Mouse (Mus musculus) cerebellum, adult 11 months (tissue): ENCODE measurements around the gene Lyrm1.

Source experiments
- DNase-seq: peaks from one replicate; pipeline ENCODE4 v3.0.0; 2022

Lyrm1 gene

DNA sequence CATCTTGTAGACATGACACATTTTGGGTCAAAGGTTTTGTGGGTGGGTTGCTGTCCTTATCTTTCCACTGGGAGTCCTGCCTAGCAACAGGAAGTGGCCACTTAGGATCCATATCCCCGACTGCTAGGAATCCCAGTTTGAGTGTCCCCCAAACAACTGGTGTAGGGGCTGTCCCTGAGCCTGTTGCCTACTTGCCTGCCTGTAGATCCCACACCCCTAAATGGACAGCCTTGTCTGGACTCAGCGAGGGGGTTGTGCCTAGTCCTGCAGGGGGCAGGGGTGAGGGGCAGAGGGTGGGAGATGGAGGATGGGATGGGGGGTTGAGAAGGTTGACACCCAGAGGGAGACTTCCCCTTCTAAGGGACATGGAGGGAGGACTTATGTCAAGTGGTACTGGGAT, 73.7 kb downstream of the Lyrm1 start:
- DNase-seq, result no peak

DNA sequence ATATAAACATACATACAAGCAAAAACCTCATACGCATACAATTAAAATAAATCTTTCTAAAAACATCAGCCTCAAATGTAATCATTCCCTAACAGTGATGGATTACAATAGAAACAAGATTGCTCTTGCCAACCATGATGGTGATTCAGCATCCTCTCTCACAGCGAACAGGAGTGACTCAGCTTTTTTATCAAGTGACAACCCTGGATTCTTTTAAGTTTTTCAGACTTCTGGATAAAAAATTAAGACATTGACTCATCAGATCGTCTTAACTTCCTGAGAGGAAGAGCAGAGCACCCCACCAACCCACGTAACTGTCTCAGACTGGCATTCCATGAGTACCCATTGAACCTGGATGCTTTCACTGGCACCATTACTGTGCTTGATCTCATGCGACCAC, 78.6 kb downstream of the Lyrm1 start:
- DNase-seq, result no peak

- peak; percentile 4 for DNase-seq
These were observed 80.6 kb downstream of the Lyrm1 start for GRCm38 (mm10) chr7:119976256-119976655.

DNA sequence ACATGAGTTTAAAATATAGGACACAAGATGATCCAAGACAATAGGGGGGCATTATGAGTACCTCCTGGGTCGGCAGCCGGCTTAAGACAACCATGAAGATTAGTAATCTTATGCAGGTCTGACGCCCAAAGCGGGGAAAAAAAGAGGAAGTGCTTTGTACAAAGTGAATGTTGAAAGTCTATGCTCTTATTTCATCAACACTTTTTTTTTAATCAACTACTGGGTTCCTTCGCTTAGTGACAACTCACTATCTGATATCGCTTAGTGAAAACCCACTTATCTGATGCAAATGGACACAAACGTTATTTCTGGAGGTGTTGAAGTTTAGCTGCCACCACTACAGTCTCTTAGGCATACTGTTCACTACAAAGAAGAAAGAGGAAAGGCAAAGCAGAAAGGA, 81.9 kb downstream of the Lyrm1 start:
- DNase-seq, result no peak

- DNase-seq, result no peak
These were observed 82.9 kb downstream of the Lyrm1 start for GRCm38 (mm10) chr7:119978576-119978975.

DNA sequence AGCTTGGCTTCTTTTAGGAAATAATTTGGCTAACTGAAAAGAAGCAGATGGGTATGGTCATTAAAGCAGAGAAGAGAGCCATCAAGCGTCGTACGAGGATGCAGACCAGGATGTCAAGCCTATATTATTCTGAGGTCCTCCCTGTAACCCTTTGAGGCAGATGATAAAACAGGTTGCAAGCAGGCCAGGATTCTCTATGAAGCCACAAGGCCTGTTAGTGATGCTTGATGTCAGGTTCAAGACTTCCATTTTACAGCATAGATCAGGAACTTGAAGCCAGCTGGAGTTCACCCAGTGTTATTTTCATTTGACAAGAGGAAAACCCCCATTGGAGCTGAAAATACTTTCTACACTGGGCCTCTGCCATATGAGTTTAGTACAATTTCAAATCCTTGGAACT, 84.5 kb downstream of the Lyrm1 start:
- DNase-seq, result no peak

GRCm38 (mm10) chr7:119985279-119985912, 89.7 kb downstream of the Lyrm1 start:
- DNase-seq, result no peak

GRCm38 (mm10) chr7:119997066-119997465, 101.4 kb downstream of the Lyrm1 start:
- DNase-seq, result no peak
